Mouse (Mus musculus): Measurements from ENCODE around the gene Arl6ip6. TPM values are rescaled to one million over a fixed set of nuclear protein-coding genes. Genes with fewer than 3 reads are reported as not detected.

The Arl6ip6 gene
- total and polyA plus RNA-seq, 2 experiments from 2014 or later, result 20.2 to 24.6 TPM

- Histone ChIP-seq H3K4me3 (ENCODE audit: low read depth, low read length) (peak overlapping the region; percentile 87), H3K4me2 (ENCODE audit: low read depth) (peak overlapping the region; percentile 60), H3K4me1 (ENCODE audit: insufficient read depth) (peaks cover 14% of the 10 kb centered on the region), H3K27me3 (ENCODE audit: insufficient read depth, low read length) (no peaks in the 10 kb centered on the region), H3K36me3 (ENCODE audit: insufficient read depth) (0 out of 2 replicates have a peak, but pooled peaks cover 4% of the 10 kb centered on the region), H3K9me3 (ENCODE audit: low read length) (no peaks in the 10 kb centered on the region), H3K9ac (peak overlapping the region; percentile 81), H3K27ac (ENCODE audit: low read depth, low read length) (peak overlapping the region; percentile 96)
- TF ChIP-seq CTCF (IDR thresholded peaks at IDR 0.05; ENCODE audit: low read depth), result no peak
- under 1% methylated on average over 20 of the region's 20 CpGs for WGBS
- DNase-seq (no peak), ATAC-seq (no peak)
Observed at GRCm38 (mm10) chr2:53192386-53192785, 860 bp downstream of the Arl6ip6 start.

- Histone ChIP-seq H3K4me3 (ENCODE audit: low read depth, low read length) (no peak overlapping the region), H3K36me3 (ENCODE audit: insufficient read depth) (0 out of 2 replicates have a peak, but pooled peaks cover 7% of the 10 kb centered on the region), H3K9ac (no peak overlapping the region), H3K9me3 (ENCODE audit: low read length) (no peaks in the 10 kb centered on the region), H3K4me2 (ENCODE audit: low read depth) (no peak overlapping the region), H3K4me1 (ENCODE audit: insufficient read depth) (peaks cover 7% of the 10 kb centered on the region; the same call in 1 of the 2 replicates), H3K27me3 (ENCODE audit: insufficient read depth, low read length) (no peaks in the 10 kb centered on the region), H3K27ac (ENCODE audit: low read depth, low read length) (no peak overlapping the region)
- DNase-seq (no peak), ATAC-seq (no peak)
- no peak for TF ChIP-seq CTCF (IDR thresholded peaks at IDR 0.05; ENCODE audit: low read depth)
- 94% methylated on average over 10 of the region's 10 CpGs for WGBS
Observed at GRCm38 (mm10) chr2:53196431-53196830, 4.9 kb downstream of the Arl6ip6 start.

- no peak overlapping the region for H3K9ac ChIP-seq
- H3K27ac ChIP-seq (ENCODE audit: low read depth, low read length), result no peak overlapping the region
- no peak for ATAC-seq
- no peaks in the 10 kb centered on the region for H3K4me1 ChIP-seq (ENCODE audit: insufficient read depth)
- H3K4me3 ChIP-seq (ENCODE audit: low read depth, low read length), result no peak overlapping the region
- WGBS, result 96% methylated on average over 1 of the region's 1 CpGs
- no peak for TF ChIP-seq CTCF (IDR thresholded peaks at IDR 0.05; ENCODE audit: low read depth)
- no peaks in the 10 kb centered on the region for H3K27me3 ChIP-seq (ENCODE audit: insufficient read depth, low read length)
- no peak overlapping the region for H3K4me2 ChIP-seq (ENCODE audit: low read depth)
- H3K36me3 ChIP-seq (ENCODE audit: insufficient read depth), result 0 out of 2 replicates have a peak, but pooled peaks cover 7% of the 10 kb centered on the region
- no peaks in the 10 kb centered on the region for H3K9me3 ChIP-seq (ENCODE audit: low read length)
- DNase-seq, result no peak
Observed at GRCm38 (mm10) chr2:53199203-53199602, 7.7 kb downstream of the Arl6ip6 start.

GRCm38 (mm10) chr2:53200164-53200885 lies 8.8 kb downstream of the Arl6ip6 start:
- 92% methylated on average over 4 of the region's 4 CpGs for WGBS
- no peak for DNase-seq
- Histone ChIP-seq H3K27ac (ENCODE audit: low read depth, low read length) (no peak overlapping the region), H3K4me3 (ENCODE audit: low read depth, low read length) (no peak overlapping the region), H3K36me3 (ENCODE audit: insufficient read depth) (0 out of 2 replicates have a peak, but pooled peaks cover 7% of the 10 kb centered on the region), H3K9me3 (ENCODE audit: low read length) (no peaks in the 10 kb centered on the region), H3K4me2 (ENCODE audit: low read depth) (no peak overlapping the region), H3K4me1 (ENCODE audit: insufficient read depth) (no peaks in the 10 kb centered on the region), H3K9ac (no peak overlapping the region), H3K27me3 (ENCODE audit: insufficient read depth, low read length) (no peaks in the 10 kb centered on the region)
- ATAC-seq, result no peak
- TF ChIP-seq CTCF (IDR thresholded peaks at IDR 0.05; ENCODE audit: low read depth), result no peak

DNA sequence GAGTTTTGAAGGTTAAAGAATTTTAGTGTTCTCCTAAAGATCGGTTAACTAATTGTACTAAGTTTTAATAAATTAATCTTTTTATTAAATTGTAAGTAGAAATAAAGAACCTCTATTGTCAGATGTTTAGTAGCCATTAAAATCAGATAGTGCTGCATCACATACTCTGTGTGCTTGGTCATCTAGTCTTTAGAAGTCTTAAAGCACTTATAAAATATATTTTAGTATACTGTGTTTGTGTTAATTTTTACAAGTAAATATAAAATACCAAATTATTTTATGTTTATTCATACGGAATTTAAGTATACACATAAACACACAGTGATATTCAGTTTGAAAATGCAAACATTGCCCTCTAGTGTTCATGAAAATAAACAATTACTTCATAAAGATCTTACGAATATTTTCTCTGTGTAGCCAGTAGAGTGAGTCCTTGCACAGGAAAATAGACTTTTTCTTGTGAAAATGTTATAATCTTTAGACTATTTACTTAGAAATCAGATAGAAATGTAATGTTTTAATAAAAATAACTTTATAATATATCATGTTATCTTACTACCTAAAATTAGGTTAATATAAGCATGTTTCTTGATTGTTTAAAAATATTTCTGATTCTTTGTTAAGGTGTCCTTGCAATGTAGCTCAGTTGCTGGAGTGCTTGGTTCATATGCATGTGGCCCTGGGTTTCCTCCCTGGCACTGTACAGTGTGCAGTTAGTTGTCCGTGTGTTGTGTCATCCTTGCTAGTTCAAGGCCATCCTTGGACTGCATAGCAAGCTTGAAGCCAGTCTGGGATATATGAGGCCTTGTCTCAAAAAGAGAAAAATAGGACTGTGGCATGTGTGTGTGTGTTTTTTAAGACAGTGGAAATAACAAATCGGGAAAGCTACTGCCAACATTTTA lies 13.1 kb downstream of the Arl6ip6 start:
- Histone ChIP-seq H3K9me3 (ENCODE audit: low read length) (no peaks in the 10 kb centered on the region), H3K4me1 (ENCODE audit: insufficient read depth) (no peaks in the 10 kb centered on the region), H3K4me2 (ENCODE audit: low read depth) (no peak overlapping the region), H3K36me3 (ENCODE audit: insufficient read depth) (0 out of 2 replicates have a peak, but pooled peaks cover 3% of the 10 kb centered on the region), H3K9ac (no peak overlapping the region), H3K27me3 (ENCODE audit: insufficient read depth, low read length) (no peaks in the 10 kb centered on the region), H3K27ac (ENCODE audit: low read depth, low read length) (no peak overlapping the region), H3K4me3 (ENCODE audit: low read depth, low read length) (no peak overlapping the region)
- ATAC-seq (peak; percentile 74), DNase-seq (peak; percentile 35)
- 61% methylated on average over 5 of the region's 5 CpGs for WGBS
- peak; percentile 80 for TF ChIP-seq CTCF (IDR thresholded peaks at IDR 0.05; ENCODE audit: low read depth)

GRCm38 (mm10) chr2:53206749-53207148 lies 15.2 kb downstream of the Arl6ip6 start:
- Histone ChIP-seq H3K9me3 (ENCODE audit: low read length) (no peaks in the 10 kb centered on the region), H3K9ac (no peak overlapping the region), H3K27ac (ENCODE audit: low read depth, low read length) (no peak overlapping the region), H3K4me1 (ENCODE audit: insufficient read depth) (no peaks in the 10 kb centered on the region), H3K4me3 (ENCODE audit: low read depth, low read length) (no peak overlapping the region), H3K27me3 (ENCODE audit: insufficient read depth, low read length) (no peaks in the 10 kb centered on the region), H3K36me3 (ENCODE audit: insufficient read depth) (no peaks in the 10 kb centered on the region), H3K4me2 (ENCODE audit: low read depth) (no peak overlapping the region)
- peak; percentile 47 for TF ChIP-seq CTCF (IDR thresholded peaks at IDR 0.05; ENCODE audit: low read depth)
- DNase-seq, result no peak
- no peak for ATAC-seq

GRCm38 (mm10) chr2:53213493-53213892 lies 22.0 kb downstream of the Arl6ip6 start:
- 89% methylated on average over 1 of the region's 1 CpGs for WGBS

More at GRCm38 (mm10) chr2:53213493-53213892, 22.0 kb downstream of the Arl6ip6 start:
- H3K36me3 ChIP-seq (ENCODE audit: insufficient read depth), result peaks cover 16% of the 10 kb centered on the region; the same call in 1 of the 2 replicates
- H3K4me2 ChIP-seq (ENCODE audit: low read depth), result no peak overlapping the region
- H3K27me3 ChIP-seq (ENCODE audit: insufficient read depth, low read length), result no peaks in the 10 kb centered on the region
- no peak overlapping the region for H3K9ac ChIP-seq
- no peaks in the 10 kb centered on the region for H3K9me3 ChIP-seq (ENCODE audit: low read length)
- no peaks in the 10 kb centered on the region for H3K4me1 ChIP-seq (ENCODE audit: insufficient read depth)
- no peak overlapping the region for H3K4me3 ChIP-seq (ENCODE audit: low read depth, low read length)
- ATAC-seq, result no peak
- no peak overlapping the region for H3K27ac ChIP-seq (ENCODE audit: low read depth, low read length)
- TF ChIP-seq CTCF (IDR thresholded peaks at IDR 0.05; ENCODE audit: low read depth), result no peak
- no peak for DNase-seq

Measured in forebrain, postnatal 0 days (tissue).